In genomic region chr11:117066738-117067137, GRCm38 (mm10) we compare ENCODE assay signal across 12 mouse cellular contexts.
"Had no signal": no experiment of that assay in that cellular context is flagged by ENCODE, and none has a peak within 500 bp of the region (broad histone marks: within the 10 kb centered on the region; RNA-seq: fewer than 3 reads in every experiment).

No protein-coding gene starts in this region.

- H3K9ac ChIP-seq: limb, embryonic 15.5 days; liver, embryonic 12.5 days; midbrain, embryonic 15.5 days; neural tube, embryonic 12.5 days; stomach, embryonic 15.5 days had no signal

- H3K4me2 ChIP-seq: limb, embryonic 15.5 days; liver, embryonic 12.5 days; midbrain, embryonic 15.5 days; neural tube, embryonic 12.5 days; stomach, embryonic 15.5 days had no signal

- DNase-seq: kidney, adult 18-20 months; kidney, postnatal 10 days; kidney, postnatal 4 days; thymus, adult 2 months had no signal

- H3K4me3 ChIP-seq: layer of hippocampus, adult 2 months; left cerebral cortex, adult 2 months; limb, embryonic 15.5 days; liver, embryonic 12.5 days; midbrain, embryonic 10.5 days; midbrain, embryonic 15.5 days; neural tube, embryonic 12.5 days; stomach, embryonic 15.5 days had no signal

- H3K4me1 ChIP-seq: limb, embryonic 15.5 days; liver, embryonic 12.5 days; stomach, embryonic 15.5 days had no signal

- ATAC-seq: liver, embryonic 12.5 days; midbrain, embryonic 15.5 days had no signal

- H3K9me3 ChIP-seq: limb, embryonic 15.5 days; liver, embryonic 12.5 days; midbrain, embryonic 10.5 days; midbrain, embryonic 15.5 days; neural tube, embryonic 12.5 days; stomach, embryonic 15.5 days had no signal

- H3K36me3 ChIP-seq: limb, embryonic 15.5 days; liver, embryonic 12.5 days; midbrain, embryonic 10.5 days; midbrain, embryonic 15.5 days; neural tube, embryonic 12.5 days; stomach, embryonic 15.5 days had no signal

- H3K27me3 ChIP-seq: midbrain, embryonic 15.5 days; neural tube, embryonic 12.5 days; stomach, embryonic 15.5 days had no signal

- H3K27ac ChIP-seq: layer of hippocampus, adult 2 months; left cerebral cortex, adult 2 months; limb, embryonic 15.5 days; liver, embryonic 12.5 days; midbrain, embryonic 10.5 days; midbrain, embryonic 15.5 days; neural tube, embryonic 12.5 days; stomach, embryonic 15.5 days had no signal
